Mouse (Mus musculus) midbrain, embryonic 11.5 days (tissue): ENCODE results near the gene Gm10570. TPM values are rescaled to one million over a fixed set of nuclear protein-coding genes. Genes with fewer than 3 reads are reported as not detected.

Source experiments
- ATAC-seq: fragments of 200-750 bp; cut with Nextera tagmentation; 2 replicates; pipeline ENCODE4 v1.8.0; 2017; ENCODE audit warnings: moderate TSS enrichment, moderate library complexity; ENCODE audit not compliant: low FRiP score
- DNase-seq: peaks from one replicate; pipeline ENCODE4 v3.0.0; 2015; ENCODE audit warnings: low spot score; ENCODE audit errors: missing footprints
- H3K27ac ChIP-seq: fragments of 300-500 bp; sonication (generic); 2 replicates; pipeline ENCODE4 v1.5.1; 2014; ENCODE audit warnings: low read depth, low read length
- H3K27me3 ChIP-seq: fragments of 300-500 bp; sonication (generic); 2 replicates; pipeline ENCODE4 v1.6.1; 2014; ENCODE audit warnings: mild to moderate bottlenecking, low read length, moderate library complexity, mixed read lengths; ENCODE audit not compliant: control insufficient read depth, insufficient read depth
- H3K36me3 ChIP-seq: fragments of 300-500 bp; sonication (generic); 2 replicates; pipeline ENCODE4 v1.6.1; 2014; ENCODE audit warnings: mild to moderate bottlenecking, low read length, moderate library complexity, mixed read lengths; ENCODE audit not compliant: control insufficient read depth, insufficient read depth
- H3K4me1 ChIP-seq: fragments of 300-500 bp; sonication (generic); 2 replicates; pipeline ENCODE4 v1.6.1; 2014; ENCODE audit warnings: low read length; ENCODE audit not compliant: control insufficient read depth, insufficient read depth
- H3K4me2 ChIP-seq: fragments of 300-500 bp; sonication (generic); 2 replicates; pipeline ENCODE4 v1.6.1; 2014; ENCODE audit warnings: mild to moderate bottlenecking, moderate library complexity
- H3K4me3 ChIP-seq: fragments of 300-500 bp; sonication (generic); 2 replicates; pipeline ENCODE4 v1.5.1; 2014; ENCODE audit warnings: low read depth, low read length
- H3K9ac ChIP-seq: fragments of 300-500 bp; sonication (generic); 2 replicates; pipeline ENCODE4 v1.6.1; 2014; ENCODE audit warnings: low read length
- H3K9me3 ChIP-seq: fragments of 300-500 bp; sonication (generic); 2 replicates; pipeline ENCODE4 v1.6.1; 2016; ENCODE audit warnings: low read length; ENCODE audit not compliant: control insufficient read depth
- WGBS: fragments of 180-500 bp; shearing (Covaris S2); extraction: QIAGEN DNeasy Blood & Tissue Kit; methylation state at CpG from one replicate; pipeline ENCODE4 v1.1.7; 2014; 5-methylcytosine and 5-hydroxymethylcytosine counted together
- polyA plus RNA-seq: library from polyadenylated mRNA; unstranded; fragments of >200 nt; fragmentation: Nextera tagmentation; extraction: Ambion mirVana; gene quantifications from 2 replicates; pipeline ENCODE4 v1.2.1, GENCODE M21; 2014

Gm10570 gene
- polyA plus RNA-seq, 1 experiment from 2014 or later: not detected

DNA sequence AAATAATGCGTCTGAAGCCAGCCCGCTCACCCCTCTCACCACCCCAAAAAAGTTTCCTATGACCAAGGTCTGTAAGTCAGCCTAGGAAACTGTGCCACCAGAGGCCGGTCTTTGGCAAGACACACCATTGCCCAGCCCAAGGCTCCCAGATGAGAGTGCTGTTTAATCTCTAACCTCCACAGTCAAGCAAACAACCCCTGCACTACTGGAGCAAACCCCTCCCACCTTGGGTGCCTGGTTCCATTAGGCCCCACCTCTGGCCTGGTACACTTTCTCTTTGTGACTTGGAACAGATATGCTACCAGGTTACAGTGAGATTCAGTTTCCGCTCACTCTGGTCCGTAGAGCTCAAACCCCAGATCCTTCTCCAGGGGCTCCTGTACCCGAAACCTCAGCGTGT, 41.4 kb downstream of the Gm10570 start:
- H3K27ac ChIP-seq: no peak overlapping the region
- H3K9ac ChIP-seq: no peak overlapping the region
- no peak for ATAC-seq
- H3K36me3 ChIP-seq: peaks cover 2% of the 10 kb centered on the region
- no peak overlapping the region for H3K4me3 ChIP-seq
- H3K9me3 ChIP-seq: no peaks in the 10 kb centered on the region
- no peak overlapping the region for H3K4me2 ChIP-seq
- H3K27me3 ChIP-seq: no peaks in the 10 kb centered on the region
- no peak for DNase-seq
- WGBS: 75% methylated on average over 7 of the region's 7 CpGs
- H3K4me1 ChIP-seq: peaks cover 9% of the 10 kb centered on the region

GRCm38 (mm10) chr4:130266601-130267000, 41.9 kb downstream of the Gm10570 start:
- H3K36me3 ChIP-seq: peaks cover 3% of the 10 kb centered on the region
- DNase-seq (no peak), ATAC-seq (no peak)
- 52% methylated on average over 9 of the region's 9 CpGs for WGBS
- H3K4me1 ChIP-seq: peaks cover 9% of the 10 kb centered on the region
- H3K4me2 ChIP-seq: no peak overlapping the region
- no peak overlapping the region for H3K4me3 ChIP-seq
- no peaks in the 10 kb centered on the region for H3K9me3 ChIP-seq
- H3K27ac ChIP-seq: no peak overlapping the region
- no peaks in the 10 kb centered on the region for H3K27me3 ChIP-seq
- no peak overlapping the region for H3K9ac ChIP-seq

DNA sequence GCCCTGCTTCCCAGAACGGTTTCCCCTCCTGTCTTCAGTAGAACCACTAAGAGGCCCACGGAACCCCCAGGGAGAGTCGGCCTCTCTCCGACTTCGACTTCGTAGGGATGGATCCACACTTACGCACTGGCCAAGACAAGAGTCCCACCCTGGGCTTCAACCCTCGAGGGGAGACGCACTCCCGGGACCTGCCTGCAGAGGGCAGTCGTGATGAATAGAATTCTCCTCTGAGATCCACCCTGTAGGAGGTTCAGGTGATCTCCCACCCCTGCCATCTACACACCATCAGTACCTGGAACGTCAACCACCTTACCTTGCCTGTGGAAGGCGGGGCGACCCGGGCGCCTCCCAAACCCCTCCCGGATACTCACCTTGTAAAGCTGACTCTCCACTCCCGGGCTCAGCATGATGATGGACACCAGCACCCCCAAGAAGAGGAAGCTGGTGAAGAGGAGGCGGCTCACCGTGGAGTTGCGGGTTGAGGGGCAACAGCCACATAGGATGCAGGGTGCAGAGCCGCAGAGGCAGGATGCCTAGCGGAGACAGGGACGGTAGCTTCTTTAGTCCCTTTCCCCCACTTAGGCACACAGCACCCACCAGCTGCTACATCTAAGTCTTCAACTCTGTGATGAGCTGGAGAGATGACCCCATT, 43.6 kb downstream of the Gm10570 start:
- no peaks in the 10 kb centered on the region for H3K27me3 ChIP-seq
- peak; percentile 99 for DNase-seq
- 25% methylated on average over 24 of the region's 24 CpGs for WGBS
- H3K4me1 ChIP-seq: peaks cover 9% of the 10 kb centered on the region
- no peak overlapping the region; the same call in 1 of the 2 replicates for H3K9ac ChIP-seq
- ATAC-seq: peak; percentile 61
- H3K4me3 ChIP-seq: no peak overlapping the region
- H3K9me3 ChIP-seq: no peaks in the 10 kb centered on the region
- no peak overlapping the region for H3K27ac ChIP-seq
- H3K4me2 ChIP-seq: no peak overlapping the region
- peaks cover 3% of the 10 kb centered on the region for H3K36me3 ChIP-seq

- no peak overlapping the region for H3K27ac ChIP-seq
- WGBS: 15% methylated on average over 11 of the region's 11 CpGs
- H3K4me2 ChIP-seq: no peak overlapping the region
- H3K4me1 ChIP-seq: peaks cover 9% of the 10 kb centered on the region
- H3K27me3 ChIP-seq: no peaks in the 10 kb centered on the region
- H3K4me3 ChIP-seq: no peak overlapping the region
- H3K9ac ChIP-seq: no peak overlapping the region; the same call in 1 of the 2 replicates
- DNase-seq (no peak), ATAC-seq (peak; percentile 24; the same call in 1 of the 2 replicates)
- peaks cover 3% of the 10 kb centered on the region for H3K36me3 ChIP-seq
- H3K9me3 ChIP-seq: no peaks in the 10 kb centered on the region
Observed at GRCm38 (mm10) chr4:130264131-130264530, 44.3 kb downstream of the Gm10570 start.

GRCm38 (mm10) chr4:130260406-130260805, 48.1 kb downstream of the Gm10570 start:
- 35% methylated on average over 5 of the region's 5 CpGs for WGBS
- Histone ChIP-seq H3K9ac (no peak overlapping the region), H3K36me3 (peaks cover 11% of the 10 kb centered on the region), H3K4me3 (no peak overlapping the region), H3K9me3 (no peaks in the 10 kb centered on the region), H3K27me3 (no peaks in the 10 kb centered on the region), H3K27ac (no peak overlapping the region), H3K4me2 (no peak overlapping the region), H3K4me1 (peaks cover 9% of the 10 kb centered on the region)
- DNase-seq (no peak), ATAC-seq (no peak)

Other genes with a start within 250 kb of the Gm10570 start
- 71.6 and 72.3 TPM in 2 replicates for gene Pef1, start 206.1 kb downstream of the Gm10570 start, polyA plus RNA-seq
- 0.14 and 0.18 TPM in 2 replicates for gene Hcrtr1, start 169.3 kb downstream of the Gm10570 start, polyA plus RNA-seq
- gene Tinagl1, start 133.6 kb downstream of the Gm10570 start, polyA plus RNA-seq: 5.1 and 6.1 TPM in 2 replicates
- not detected in 2 replicates for gene Gm853, start 86.3 kb downstream of the Gm10570 start, polyA plus RNA-seq
- 44.0 and 50.9 TPM in 2 replicates for gene Serinc2, start 29.5 kb downstream of the Gm10570 start, polyA plus RNA-seq
- 16.7 and 18.6 TPM in 2 replicates for gene Fabp3, start 79 bp downstream of the Gm10570 start, polyA plus RNA-seq
- gene Zcchc17, start 51.3 kb upstream of the Gm10570 start, polyA plus RNA-seq: 81.2 and 84.7 TPM in 2 replicates
- gene Snrnp40, start 51.5 kb upstream of the Gm10570 start, polyA plus RNA-seq: 220 and 223 TPM in 2 replicates